Mouse (Mus musculus): Measurements from ENCODE around the gene Pctp.

Gene Pctp

GRCm38 (mm10) chr11:90002231-90002986 lies at the start of gene Pctp:
Gene Pctp, minus strand, starts transcription at chr11:90002894.
- DNase-seq: peak; percentile 95 to 96

GRCm38 (mm10) chr11:90050016-90050415 lies 47.3 kb upstream of the Pctp start:
- DNase-seq: no peak

- no peak for DNase-seq
Measured at GRCm38 (mm10) chr11:90047271-90047670, 44.6 kb upstream of the Pctp start.

- DNase-seq: no peak
Measured at GRCm38 (mm10) chr11:90046211-90046610, 43.5 kb upstream of the Pctp start.

GRCm38 (mm10) chr11:90044459-90044858 lies 41.8 kb upstream of the Pctp start:
- DNase-seq: no peak

GRCm38 (mm10) chr11:90038022-90038421 lies 35.3 kb upstream of the Pctp start:
- peak; percentile 33 to 74 for DNase-seq

GRCm38 (mm10) chr11:90036416-90036815 lies 33.7 kb upstream of the Pctp start:
- DNase-seq: no peak

- no peak for DNase-seq
Measured at GRCm38 (mm10) chr11:90035532-90035931, 32.8 kb upstream of the Pctp start.

GRCm38 (mm10) chr11:90034646-90035045 lies 32.0 kb upstream of the Pctp start:
- no peak for DNase-seq

GRCm38 (mm10) chr11:90033442-90033841 lies 30.7 kb upstream of the Pctp start:
- no peak for DNase-seq

GRCm38 (mm10) chr11:90032807-90033206 lies 30.1 kb upstream of the Pctp start:
- no peak for DNase-seq

GRCm38 (mm10) chr11:90031076-90031475 lies 28.4 kb upstream of the Pctp start:
- DNase-seq: no peak

- DNase-seq: peak; percentile 67 to 70
Measured at GRCm38 (mm10) chr11:90030557-90030956, 27.9 kb upstream of the Pctp start.

GRCm38 (mm10) chr11:90029841-90030398 lies 27.2 kb upstream of the Pctp start, which contains the start of gene Tmem100:
Gene Tmem100, plus strand, starts transcription at chr11:90030348.
- no peak for DNase-seq

- DNase-seq: peak; percentile 72 to 79
Measured at GRCm38 (mm10) chr11:90029354-90029753, 26.7 kb upstream of the Pctp start.

- DNase-seq: no peak
Measured at GRCm38 (mm10) chr11:90028746-90029145, 26.1 kb upstream of the Pctp start.

- DNase-seq: no peak
Measured at GRCm38 (mm10) chr11:90027216-90027615, 24.5 kb upstream of the Pctp start.

- DNase-seq: no peak
Measured at GRCm38 (mm10) chr11:90026802-90027174, 24.1 kb upstream of the Pctp start.

- peak in 1 of 2 experiments; percentile 43 for DNase-seq
Measured at GRCm38 (mm10) chr11:90025891-90026801, 23.5 kb upstream of the Pctp start.

GRCm38 (mm10) chr11:90019161-90019560 lies 16.5 kb upstream of the Pctp start:
- DNase-seq: peak; percentile 43 to 74

- no peak for DNase-seq
Measured at GRCm38 (mm10) chr11:90015281-90015680, 12.6 kb upstream of the Pctp start.

- no peak for DNase-seq
Measured at GRCm38 (mm10) chr11:90013657-90014056, 11.0 kb upstream of the Pctp start.

GRCm38 (mm10) chr11:90007791-90008531 lies 5.3 kb upstream of the Pctp start:
- DNase-seq: no peak
